Mouse (Mus musculus) liver, adult 2 months (tissue): ENCODE measurements around the gene Ebf1. TPM values are rescaled to one million over a fixed set of nuclear protein-coding genes. Genes with fewer than 3 reads are reported as not detected.

Experiments
- DNase-seq: peaks from one replicate; pipeline ENCODE4 v3.0.0-alpha.2; 2011; ENCODE audit warnings: low read depth, low spot score; ENCODE audit errors: extremely low read depth
- H3K27ac ChIP-seq: fragments of 200-500 bp; replicated peaks from 2 replicates; pipeline ENCODE4 v1.5.1; 2012; ENCODE audit warnings: low read depth, mild to moderate bottlenecking, control low read depth, inconsistent platforms, low read length; ENCODE audit not compliant: insufficient read depth
- H3K27me3 ChIP-seq: fragments of 200-500 bp; 2 replicates; pipeline ENCODE4 v1.6.1; 2012; ENCODE audit warnings: mild to moderate bottlenecking, moderate library complexity, low read length, inconsistent platforms; ENCODE audit not compliant: control insufficient read depth, insufficient read depth
- H3K36me3 ChIP-seq: fragments of 200-500 bp; 2 replicates; pipeline ENCODE4 v1.6.1; 2012; ENCODE audit warnings: low read length, inconsistent platforms; ENCODE audit not compliant: control insufficient read depth, insufficient read depth
- H3K4me1 ChIP-seq: fragments of 200-500 bp; 2 replicates; pipeline ENCODE4 v1.6.1; 2011; ENCODE audit warnings: low read length; ENCODE audit not compliant: control insufficient read depth, insufficient read depth
- H3K4me3 ChIP-seq: fragments of 200-500 bp; 2 replicates; pipeline ENCODE4 v1.5.1; 2011; ENCODE audit warnings: low read depth, mild to moderate bottlenecking, control low read depth, low read length, moderate library complexity; ENCODE audit not compliant: insufficient read depth
- H3K79me2 ChIP-seq: fragments of 200-500 bp; 2 replicates; pipeline ENCODE4 v1.6.1; 2012; ENCODE audit warnings: inconsistent platforms, mild to moderate bottlenecking, low read length, moderate library complexity; ENCODE audit not compliant: control insufficient read depth, insufficient read depth
- H3K9ac ChIP-seq: fragments of 200-500 bp; 2 replicates; pipeline ENCODE4 v1.6.1; 2012; ENCODE audit warnings: low read depth, mild to moderate bottlenecking, control low read depth, inconsistent platforms, low read length
- CTCF ChIP-seq: fragments of 200-500 bp; IDR thresholded peaks from 2 replicates; pipeline ENCODE4 v1.5.1; 2011; ENCODE audit warnings: low read depth, low read length, control low read depth
- POLR2A ChIP-seq: fragments of 200-500 bp; IDR thresholded peaks from 2 replicates; pipeline ENCODE4 v1.6.1; 2011; ENCODE audit warnings: low read length, control low read depth; ENCODE audit not compliant: insufficient read depth; ENCODE audit errors: extremely low read depth
- WGBS: fragments of 180-500 bp; shearing (Covaris S2); methylation state at CpG from one replicate; pipeline ENCODE4 v1.1.7; 2018; 5-methylcytosine and 5-hydroxymethylcytosine counted together
- polyA plus RNA-seq: library from polyadenylated mRNA; depleted of rRNA; stranded (reverse); fragments of >200 nt; gene quantifications from 2 replicates; pipeline ENCODE4 v1.2.3, GENCODE M21; 2012
- total RNA-seq: library from RNA; depleted of rRNA; stranded (reverse); fragments of >200 nt; gene quantifications from 2 replicates; pipeline ENCODE4 v1.2.3, GENCODE M21; 2014

Ebf1 gene
- total and polyA plus RNA-seq, 2 experiments: 0.23 to 0.37 TPM

DNA sequence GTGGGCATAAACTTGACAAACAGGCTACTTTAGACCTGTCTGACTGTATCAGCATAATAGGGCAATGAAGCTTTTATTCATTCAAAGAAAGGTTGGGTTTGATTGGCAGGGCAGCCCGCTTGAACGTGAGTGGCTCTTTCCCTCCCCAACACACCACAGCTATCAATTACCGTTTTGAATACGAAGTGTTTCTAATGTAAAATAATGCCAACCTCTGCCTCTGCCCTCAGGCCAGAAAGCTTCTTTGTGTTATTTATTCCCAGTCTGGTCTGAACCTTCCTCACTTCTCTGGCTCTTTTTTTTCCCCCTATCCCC, 215.8 kb downstream of the Ebf1 start:
- Histone ChIP-seq H3K4me3 (no peak overlapping the region), H3K36me3 (no peaks in the 10 kb centered on the region), H3K27me3 (0 out of 2 replicates have a peak, but pooled peaks cover 4% of the 10 kb centered on the region), H3K4me1 (no peaks in the 10 kb centered on the region), H3K9ac (no peak overlapping the region), H3K27ac (no peak overlapping the region), H3K79me2 (no peaks in the 10 kb centered on the region)
- TF ChIP-seq CTCF (no peak), POLR2A (no peak)
- no peak for DNase-seq
- WGBS: 25% methylated on average over 4 of the region's 4 CpGs

GRCm38 (mm10) chr11:44833351-44833996, 216.4 kb downstream of the Ebf1 start:
- Histone ChIP-seq H3K4me1 (no peaks in the 10 kb centered on the region), H3K27ac (no peak overlapping the region), H3K36me3 (no peaks in the 10 kb centered on the region), H3K4me3 (no peak overlapping the region), H3K79me2 (no peaks in the 10 kb centered on the region), H3K9ac (no peak overlapping the region), H3K27me3 (0 out of 2 replicates have a peak, but pooled peaks cover 4% of the 10 kb centered on the region)
- TF ChIP-seq CTCF (no peak), POLR2A (no peak)
- no peak for DNase-seq
- WGBS: 32% methylated on average over 18 of the region's 18 CpGs

GRCm38 (mm10) chr11:44835166-44835565, 218.0 kb downstream of the Ebf1 start:
- Histone ChIP-seq H3K79me2 (no peaks in the 10 kb centered on the region), H3K4me1 (no peaks in the 10 kb centered on the region), H3K27me3 (0 out of 2 replicates have a peak, but pooled peaks cover 2% of the 10 kb centered on the region), H3K4me3 (no peak overlapping the region), H3K9ac (no peak overlapping the region), H3K27ac (no peak overlapping the region), H3K36me3 (no peaks in the 10 kb centered on the region)
- no peak for DNase-seq
- TF ChIP-seq POLR2A (no peak), CTCF (no peak)
- 31% methylated on average over 5 of the region's 5 CpGs for WGBS

- H3K9ac ChIP-seq: no peak overlapping the region
- H3K79me2 ChIP-seq: no peaks in the 10 kb centered on the region
- H3K4me1 ChIP-seq: no peaks in the 10 kb centered on the region
- no peak for TF ChIP-seq POLR2A
- no peak for TF ChIP-seq CTCF
- DNase-seq: no peak
- 86% methylated on average over 2 of the region's 2 CpGs for WGBS
- H3K4me3 ChIP-seq: no peak overlapping the region
- H3K27me3 ChIP-seq: no peaks in the 10 kb centered on the region
- H3K27ac ChIP-seq: no peak overlapping the region
- H3K36me3 ChIP-seq: no peaks in the 10 kb centered on the region
These were observed 220.5 kb downstream of the Ebf1 start for GRCm38 (mm10) chr11:44837592-44837991.

DNA sequence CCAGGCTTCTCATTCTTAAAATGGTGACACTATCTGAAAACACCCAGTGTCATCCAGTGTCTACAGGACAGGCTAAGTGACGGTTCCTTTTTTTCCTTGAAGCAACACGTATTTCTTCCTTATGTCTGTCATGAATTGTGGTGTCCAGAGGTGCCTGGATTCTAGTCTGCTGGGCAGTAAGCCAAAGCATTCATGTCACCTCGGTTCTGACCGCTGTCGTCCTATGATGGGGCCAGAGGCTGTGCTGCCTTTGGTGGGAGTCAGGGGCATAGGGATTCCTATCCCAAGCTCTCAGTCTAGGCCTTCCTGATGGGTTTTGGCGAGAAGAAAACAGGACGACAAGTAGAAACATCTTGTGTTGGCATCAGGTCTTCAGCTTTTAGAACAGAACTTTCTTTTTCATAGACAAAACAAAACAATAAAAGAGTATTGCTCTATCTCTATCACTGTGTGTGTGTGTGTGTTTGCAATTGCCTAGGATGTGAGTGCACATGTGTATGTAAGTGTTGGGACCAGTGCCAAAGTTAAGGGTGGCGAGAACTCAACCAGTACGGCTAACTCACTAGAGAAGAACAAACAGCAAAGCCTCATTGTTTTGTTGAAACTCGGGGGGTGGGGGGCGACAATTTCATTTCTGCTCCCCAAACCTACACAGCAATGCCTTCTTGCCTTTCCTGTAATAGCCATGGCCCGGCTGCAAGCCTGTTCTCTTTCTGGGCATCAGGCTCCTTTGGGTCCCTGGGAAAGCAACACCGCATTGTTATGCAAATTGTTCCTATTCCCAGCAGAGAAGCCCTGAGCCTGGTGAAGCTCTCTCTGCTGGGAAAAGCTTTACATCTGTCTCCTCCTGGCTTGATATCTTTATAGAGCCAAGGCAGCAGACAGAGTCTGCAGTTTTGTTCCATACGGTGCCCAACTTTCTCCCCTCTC, 224.3 kb downstream of the Ebf1 start:
- no peaks in the 10 kb centered on the region for H3K36me3 ChIP-seq
- TF ChIP-seq POLR2A: no peak
- TF ChIP-seq CTCF: no peak
- 58% methylated on average over 14 of the region's 14 CpGs for WGBS
- DNase-seq: no peak
- H3K79me2 ChIP-seq: no peaks in the 10 kb centered on the region
- no peaks in the 10 kb centered on the region; the same call in 1 of the 2 replicates for H3K27me3 ChIP-seq
- no peak overlapping the region for H3K27ac ChIP-seq
- H3K4me1 ChIP-seq: no peaks in the 10 kb centered on the region
- H3K9ac ChIP-seq: no peak overlapping the region
- no peak overlapping the region for H3K4me3 ChIP-seq

- Histone ChIP-seq H3K4me1 (no peaks in the 10 kb centered on the region), H3K36me3 (no peaks in the 10 kb centered on the region), H3K27ac (no peak overlapping the region), H3K4me3 (no peak overlapping the region), H3K9ac (no peak overlapping the region), H3K79me2 (no peaks in the 10 kb centered on the region), H3K27me3 (no peaks in the 10 kb centered on the region)
- DNase-seq: no peak
- TF ChIP-seq CTCF: no peak
- TF ChIP-seq POLR2A: no peak
- 79% methylated on average over 3 of the region's 3 CpGs for WGBS
These were observed 234.8 kb downstream of the Ebf1 start for GRCm38 (mm10) chr11:44851874-44852273.
